Mouse (Mus musculus) megakaryocyte, embryonic 14.5 days (primary cell): ENCODE data around the gene Arhgap27.

Source experiments
- FLI1 ChIP-seq: IDR thresholded peaks from 2 replicates; pipeline ENCODE4 v1.6.1; 2012; ENCODE audit warnings: low read length, inconsistent platforms, mixed read lengths
- GATA1 ChIP-seq: IDR thresholded peaks from 3 replicates; pipeline ENCODE4 v1.6.1; 2012; ENCODE audit warnings: mixed read lengths, low read length, inconsistent platforms, borderline replicate concordance

- TF ChIP-seq GATA1 (no peak), FLI1 (no peak)
Observed at GRCm38 (mm10) chr11:103405814-103406213, 42.3 kb upstream of the Arhgap27 start.
